Mouse (Mus musculus) CD4-positive, CD25-positive, alpha-beta regulatory T cell, adult 4 months (primary cell): Measurements from ENCODE around the gene Slc30a1. TPM values are rescaled to one million over a fixed set of nuclear protein-coding genes. Genes with fewer than 3 reads are reported as not detected.

ENCODE experiments used
- ATAC-seq: one replicate; pipeline ENCODE4 v1.8.0; 2017
- polyA plus RNA-seq, 2 experiments: library from polyadenylated mRNA; unstranded; fragments of 100-300 nt; shearing (Covaris generic); gene quantifications; one replicate each; pipeline ENCODE4 v1.2.1; 2017

Gene Slc30a1
- polyA plus RNA-seq, 2 experiments from 2014 or later: 1.4 to 1.8 TPM

DNA sequence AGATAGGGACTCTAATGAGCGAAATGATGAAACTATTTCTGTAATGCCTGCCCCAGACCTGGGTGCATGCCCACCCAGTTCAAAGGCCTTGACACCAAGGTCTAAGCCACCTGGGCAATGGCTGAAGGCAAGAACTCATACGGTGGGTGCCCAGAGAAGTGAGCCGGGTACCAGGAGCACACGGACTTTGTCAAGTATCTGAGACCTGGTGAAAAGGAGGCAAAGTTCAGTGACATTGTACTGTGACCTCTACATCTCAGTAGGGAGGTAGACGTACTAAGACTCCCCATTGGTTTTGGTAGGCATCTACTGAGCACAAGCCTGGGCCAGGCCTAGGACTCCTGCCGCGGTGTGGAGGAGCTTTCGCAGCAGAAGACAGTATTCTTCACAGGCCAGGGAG is 38.8 kb downstream of the Slc30a1 start:
- ATAC-seq: no peak

DNA sequence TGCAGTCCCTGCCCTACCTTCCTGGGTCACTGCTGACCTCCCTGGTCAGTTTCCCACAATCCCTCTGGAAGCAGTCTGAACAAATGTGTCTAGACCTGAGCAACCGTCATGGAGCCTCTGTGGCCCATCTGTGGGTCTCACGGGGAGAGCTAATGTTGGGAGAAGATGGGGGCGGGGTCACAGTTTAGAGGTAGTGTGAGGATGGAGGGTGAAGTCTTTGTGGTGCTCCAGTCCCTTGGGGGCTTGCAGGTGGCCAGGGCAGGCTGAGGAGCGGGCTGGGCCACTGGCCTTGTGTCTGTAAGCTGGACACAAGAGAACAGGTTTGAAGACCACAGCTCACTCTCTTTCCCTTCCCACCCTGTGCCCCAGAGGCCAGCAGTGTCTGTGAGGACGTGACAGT is 39.2 kb downstream of the Slc30a1 start:
- ATAC-seq: no peak

DNA sequence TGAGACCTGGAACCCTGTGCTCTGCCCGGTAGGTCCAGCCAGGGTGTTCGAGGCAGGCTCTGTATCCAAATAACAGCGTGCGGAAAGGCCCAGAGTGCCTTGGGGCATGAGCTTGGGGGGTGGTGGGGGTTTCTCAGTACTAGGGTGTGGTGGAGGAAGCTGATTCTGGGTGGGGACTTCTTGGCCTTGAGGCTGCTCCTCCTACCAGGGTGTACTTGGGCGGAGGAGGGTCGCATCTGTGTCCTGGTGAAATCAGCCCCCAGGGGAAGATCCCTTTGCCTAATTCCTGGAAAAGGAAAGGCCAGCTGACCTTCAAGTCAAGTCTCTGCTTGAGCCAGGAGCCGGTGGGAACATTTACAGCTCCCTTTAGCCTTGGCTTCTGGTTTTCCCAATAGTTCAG is 39.7 kb downstream of the Slc30a1 start:
- ATAC-seq: no peak

DNA sequence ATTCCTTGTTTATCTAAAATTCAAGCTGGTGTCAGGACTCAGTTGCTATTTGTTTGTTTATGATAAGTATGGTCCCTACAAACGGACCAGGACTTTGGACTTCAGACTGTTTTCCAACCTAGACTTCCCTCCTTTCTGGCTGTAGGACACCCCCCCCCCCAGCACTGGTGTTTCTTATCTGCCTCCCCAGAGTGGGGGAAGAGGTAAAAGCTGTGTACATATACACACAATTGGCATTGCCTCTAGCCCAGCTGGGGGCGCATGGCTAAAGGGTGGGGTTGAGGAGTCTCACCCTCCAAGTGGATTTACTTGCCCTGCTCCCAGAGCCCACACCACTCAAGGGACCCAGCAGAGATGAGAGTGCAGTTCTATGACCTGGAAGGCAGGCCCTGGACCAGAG is 40.3 kb downstream of the Slc30a1 start:
- ATAC-seq: no peak

DNA sequence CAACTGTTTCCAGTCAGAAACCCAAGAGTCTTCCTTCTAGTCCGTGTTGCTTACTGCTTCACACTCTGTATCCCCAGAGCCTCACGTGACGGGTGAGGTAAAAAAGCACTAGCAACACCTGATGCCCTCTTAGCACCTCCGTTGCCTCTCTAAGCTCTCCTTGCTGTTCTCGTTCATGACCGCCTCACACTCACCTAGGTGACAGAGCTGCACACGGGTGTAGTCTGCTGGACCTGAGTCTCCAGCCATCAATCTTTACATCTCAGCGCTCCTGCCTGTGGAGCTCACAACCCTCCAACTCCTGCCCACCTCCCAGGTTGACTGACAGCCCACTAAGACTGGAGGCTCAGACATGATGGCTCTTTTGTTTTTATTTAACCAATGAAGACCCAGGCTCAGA is 41.2 kb downstream of the Slc30a1 start:
- ATAC-seq: no peak

DNA sequence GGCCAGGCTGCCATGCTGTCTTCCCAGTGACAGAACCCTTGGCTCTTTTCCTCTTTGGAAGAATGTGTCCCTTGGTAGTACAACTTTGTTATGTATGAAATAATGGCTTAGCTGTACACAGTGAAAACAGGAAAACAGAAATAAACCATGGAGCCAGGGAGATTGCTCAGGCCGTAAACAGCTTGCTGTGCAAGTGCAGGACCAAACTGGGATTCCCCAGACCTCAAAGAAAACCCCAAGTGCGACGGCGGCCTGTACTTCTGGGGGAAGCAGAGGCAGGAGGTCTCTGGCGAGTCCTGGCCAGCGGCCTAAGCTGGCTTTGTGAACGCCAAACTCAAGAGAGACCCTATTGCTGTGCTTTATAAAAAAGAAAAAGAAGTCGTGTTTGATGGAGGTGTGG is 42.0 kb downstream of the Slc30a1 start:
- ATAC-seq: no peak

DNA sequence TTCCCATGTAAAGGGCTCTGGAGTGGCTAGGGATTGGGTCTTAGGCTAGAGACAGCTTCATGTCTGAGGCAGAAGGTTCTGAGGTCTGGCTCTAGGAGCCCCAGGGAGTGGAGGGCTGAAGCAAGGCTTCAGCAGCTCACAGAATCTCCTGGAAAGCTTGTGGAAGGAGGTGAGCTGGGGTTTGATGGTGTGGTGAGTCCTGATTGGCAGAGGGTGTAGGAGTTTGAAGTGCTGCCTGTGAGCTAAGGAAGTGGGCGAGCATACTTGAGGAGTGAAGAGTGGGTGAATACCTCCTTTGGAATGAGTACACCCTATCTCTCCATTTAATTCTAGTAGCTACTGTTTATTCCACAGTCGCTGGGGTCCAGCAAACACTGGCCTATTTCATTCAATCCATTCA is 44.0 kb downstream of the Slc30a1 start:
- no peak for ATAC-seq

DNA sequence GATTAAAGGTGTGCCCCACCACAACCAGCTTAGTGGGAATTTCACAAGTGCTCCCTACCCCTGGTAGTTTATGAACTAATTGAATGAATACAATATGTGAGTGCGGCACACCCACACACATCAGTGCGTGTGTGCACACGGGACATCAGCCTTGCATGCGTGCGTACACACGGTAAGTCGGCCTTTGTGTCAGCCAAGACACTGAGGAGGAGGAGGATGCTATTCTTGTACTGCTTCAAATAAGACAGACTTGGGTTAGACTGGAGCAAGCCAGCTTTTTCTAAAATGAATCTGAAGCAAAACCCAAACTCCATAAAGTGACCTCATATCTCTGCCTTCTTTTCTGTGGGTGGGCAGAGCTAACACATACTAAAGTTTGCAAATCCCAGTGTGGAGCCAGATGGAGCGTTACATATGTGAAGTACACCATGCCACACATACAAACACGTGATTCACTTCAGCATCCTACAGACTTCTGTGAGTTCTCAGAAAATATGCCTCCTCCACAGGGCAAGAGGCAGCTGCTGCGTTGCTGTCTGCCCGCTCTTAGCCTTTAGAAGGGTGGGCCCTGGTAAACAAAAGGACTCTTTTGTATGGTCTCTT is 46.3 kb downstream of the Slc30a1 start:
- ATAC-seq: no peak

DNA sequence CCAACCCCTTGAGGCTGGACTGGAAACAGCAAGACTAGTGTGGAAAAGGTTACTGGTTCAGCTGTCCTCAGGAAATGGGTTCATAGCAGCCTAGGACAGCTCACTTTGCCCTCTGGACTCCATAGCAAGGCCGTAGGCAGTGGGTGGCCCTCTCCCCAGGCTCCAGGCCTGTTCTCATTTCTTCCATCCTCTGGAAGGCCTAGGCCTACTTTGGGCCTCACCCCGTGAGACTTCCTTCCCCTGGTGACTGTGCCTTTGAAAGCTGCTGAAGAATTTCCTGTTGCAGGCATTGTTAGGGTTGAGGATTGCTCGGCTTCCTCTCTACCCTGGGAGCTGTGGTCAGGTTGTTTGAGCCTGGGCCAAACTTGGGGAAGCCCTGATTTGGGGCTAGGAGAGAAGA is 48.5 kb downstream of the Slc30a1 start:
- ATAC-seq: peak; percentile 62

DNA sequence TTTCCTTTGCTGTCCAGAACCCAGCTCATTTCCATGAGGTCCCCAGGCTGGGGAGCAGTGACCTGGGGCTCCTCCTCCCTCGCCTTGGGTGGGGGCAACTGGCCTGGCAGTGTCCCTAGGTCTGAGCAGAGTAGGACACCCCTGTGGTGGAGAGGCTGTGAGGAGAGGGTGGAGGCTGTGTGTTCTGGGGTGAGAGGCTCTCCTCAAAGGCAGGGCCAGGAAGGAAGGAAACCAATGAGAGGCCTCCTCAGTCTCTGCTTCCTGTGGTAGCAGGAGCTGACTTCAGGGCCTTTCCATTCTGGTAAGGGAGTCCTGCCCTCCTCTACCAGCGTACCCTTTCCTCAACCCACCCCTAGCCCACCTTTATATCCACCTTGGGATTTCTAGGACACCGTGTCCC is 49.7 kb downstream of the Slc30a1 start:
- peak; percentile 93 for ATAC-seq

DNA sequence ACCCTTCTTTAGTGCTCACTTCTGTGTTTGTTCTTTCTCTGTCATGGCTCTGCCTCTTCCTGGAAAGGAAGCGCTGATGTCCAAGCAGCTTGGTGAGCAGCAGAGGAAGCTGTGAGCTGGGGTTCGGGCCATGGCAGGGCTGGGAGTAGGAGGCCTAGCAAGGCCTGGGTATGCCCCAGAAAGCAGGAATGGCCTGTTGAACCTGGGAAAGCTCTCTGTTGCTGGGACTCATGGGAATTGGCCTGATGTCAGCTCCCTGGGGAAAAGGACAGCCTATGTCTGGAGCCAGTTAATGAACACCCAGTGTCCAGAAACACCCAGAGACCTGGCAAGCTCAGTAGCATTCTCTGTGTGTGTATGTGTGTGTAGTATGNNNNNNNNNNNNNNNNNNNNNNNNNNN is 50.3 kb downstream of the Slc30a1 start:
- no peak for ATAC-seq

DNA sequence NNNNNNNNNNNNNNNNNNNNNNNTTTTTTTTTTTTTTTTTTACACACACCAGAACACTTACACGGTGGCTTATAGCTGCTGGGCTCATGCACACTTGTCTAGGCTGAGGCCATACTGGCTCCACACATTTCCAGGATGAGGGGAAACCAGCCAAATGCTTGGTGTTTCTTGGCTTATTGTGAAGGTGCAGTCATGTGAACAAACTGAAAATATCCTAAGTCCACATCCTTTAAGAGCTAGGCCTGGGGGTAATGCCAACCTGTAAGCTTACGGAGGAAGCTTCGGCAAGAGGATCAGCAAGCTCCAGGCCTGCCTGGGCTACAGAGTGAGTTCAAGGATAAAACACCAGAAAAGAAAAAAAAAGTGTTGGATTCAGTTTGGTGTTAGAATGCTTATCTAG is 50.8 kb downstream of the Slc30a1 start:
- no peak for ATAC-seq

DNA sequence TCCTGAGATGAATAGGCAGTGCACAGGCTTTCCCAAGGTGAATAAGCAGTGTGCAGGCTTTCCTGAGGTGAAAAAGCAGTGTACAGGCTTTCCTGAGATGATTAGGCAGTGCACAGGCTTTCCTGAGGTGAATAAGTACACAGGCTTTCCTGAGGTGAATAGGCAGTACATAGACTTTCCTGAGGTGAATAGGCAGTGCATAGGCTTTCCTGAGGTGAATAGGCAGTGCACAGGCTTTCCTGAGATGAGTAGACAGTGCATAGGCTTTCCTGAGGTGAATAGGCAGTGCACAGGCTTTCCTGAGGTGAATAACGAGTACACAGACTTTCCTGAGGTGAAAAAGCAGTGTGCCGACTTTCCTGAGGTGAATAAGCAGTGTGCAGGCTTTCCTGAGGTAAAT is 54.4 kb downstream of the Slc30a1 start:
- ATAC-seq: no peak

Other genes starting within 250 kb of the Slc30a1 start
- 1 to 10 TPM; 5.3 to 6.2 TPM for gene Lpgat1, start 188.9 kb upstream of the Slc30a1 start, polyA plus RNA-seq
- gene Nek2, start 85.3 kb upstream of the Slc30a1 start, polyA plus RNA-seq: 1 to 10 TPM in 1 of 2 experiments, under 1 TPM in 1; 0.23 to 3.3 TPM
- gene Rd3, start 70.6 kb downstream of the Slc30a1 start, polyA plus RNA-seq: 1 to 10 TPM in 1 of 2 experiments, under 1 TPM in 1; 0.24 to 1.5 TPM
- gene Traf5, start 185.8 kb downstream of the Slc30a1 start, polyA plus RNA-seq: 10 to 100 TPM; 67.5 to 87.0 TPM
- 10 to 100 TPM; 13.1 to 16.2 TPM for gene Rcor3, start 231.3 kb downstream of the Slc30a1 start, polyA plus RNA-seq